Mouse (Mus musculus) lung, adult 2 months (tissue): ENCODE measurements around the gene Plin4.

Source experiments
- CTCF ChIP-seq: fragments of 200-500 bp; IDR thresholded peaks from 2 replicates; pipeline ENCODE4 v1.5.1; 2011; ENCODE audit warnings: mild to moderate bottlenecking, low read length, control low read depth; ENCODE audit not compliant: insufficient read depth
- POLR2A ChIP-seq: fragments of 200-500 bp; IDR thresholded peaks from 2 replicates; pipeline ENCODE4 v1.6.1; 2011; ENCODE audit warnings: low read depth, mild to moderate bottlenecking, control low read depth, low read length, borderline replicate concordance; ENCODE audit errors: extremely low read depth

DNA sequence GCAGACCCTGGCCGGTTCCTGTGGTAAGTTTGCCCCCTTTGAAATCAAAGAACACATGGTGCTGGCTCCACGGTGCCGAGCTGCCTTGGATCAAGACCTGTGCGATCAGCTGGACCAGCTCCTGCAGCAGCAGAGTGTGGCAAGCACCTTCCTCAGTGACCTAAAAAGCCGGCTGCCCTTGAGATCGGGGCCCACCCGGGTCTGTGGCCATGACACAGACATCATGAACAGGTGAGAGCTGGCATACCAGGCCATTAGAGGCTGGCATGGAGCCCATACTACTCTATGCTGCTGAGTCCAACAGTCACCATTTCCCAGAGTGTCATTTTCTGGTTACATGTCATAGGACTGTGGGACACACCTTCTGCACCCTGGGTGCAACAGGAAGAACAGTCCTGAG is 47.5 kb downstream of the Plin4 start:
- TF ChIP-seq CTCF: no peak
- no peak for TF ChIP-seq POLR2A
